Comparison of ENCODE assay signal across 8 mouse cellular contexts in genomic region chr17:24478663-24479380, GRCm38 (mm10). TPM values are rescaled to one million over a fixed set of nuclear protein-coding genes. Genes with fewer than 3 reads are reported as not detected.
DNase-seq lines count a peak whose midpoint lies in the region; ATAC-seq lines count a peak whose summit lies in the region.

TSS of gene Mlst8 (minus strand) at chr17:24479078.

- H3K9me3 ChIP-seq in intestine, embryonic 14.5 days (ENCODE audit: control insufficient read depth, low read length): no peaks in the 10 kb centered on the region

- intact Hi-C loops in left cerebral cortex, postnatal 14 days (cut with DNase I): loop anchor here (5.0 kb wide), 1 partner anchor 33 kb away; no protein-coding TSS in a partner anchor

- no peaks in the 10 kb centered on the region for H3K27me3 ChIP-seq in intestine, embryonic 14.5 days (replicated peaks; ENCODE audit: control insufficient read depth, insufficient read depth, low read length)

- ATAC-seq in intestine, embryonic 14.5 days (replicated peaks; ENCODE audit: low FRiP score, low TSS enrichment, low read depth): peak; percentile 94

- H3K4me3 ChIP-seq in intestine, embryonic 14.5 days (ENCODE audit: low read depth, low read length): peak within 1 kb of the TSS; percentile 93

- H3K9ac ChIP-seq in intestine, embryonic 14.5 days (ENCODE audit: low read length): peak within 1 kb of the TSS; percentile 84

- H3K4me1 ChIP-seq in intestine, embryonic 14.5 days (replicated peaks; ENCODE audit: control insufficient read depth, insufficient read depth, low read length): peaks cover 14% of the 10 kb centered on the region; the same call in 1 of the 2 replicates

- DNase-seq in adrenal gland, adult (ENCODE audit: inconsistent age in 2 of 2, low spot score in 1 of 2): peak; percentile 98 to 100
- peak; percentile 98 for DNase-seq in embryo, embryonic 10.5 days (ENCODE audit: low spot score)
- peak; percentile 94 for DNase-seq in gastrocnemius, postnatal 25 days
- DNase-seq in intestine, embryonic 14.5 days (ENCODE audit: low spot score): peak; percentile 98
- DNase-seq in left cerebral cortex, postnatal 14 days (ENCODE audit: low spot score in 2 of 2): peak; percentile 97
- peak; percentile 97 for DNase-seq in mesoderm, embryonic 11.5 days (ENCODE audit: low read depth, low spot score)
- peak; percentile 94 to 95 for DNase-seq in right cerebral cortex, postnatal 36 days (ENCODE audit: low spot score in 2 of 2)
- DNase-seq in yolk sac, embryonic 10.5 days (ENCODE audit: low spot score): peak; percentile 97

- H3K27ac ChIP-seq in intestine, embryonic 14.5 days (ENCODE audit: low read depth): peak within 1 kb of the TSS; percentile 93

- peak within 1 kb of the TSS; percentile 72 for H3K4me2 ChIP-seq in intestine, embryonic 14.5 days (ENCODE audit: low read length)

- under 1% methylated on average over 48 of the region's 48 CpGs for WGBS in intestine, embryonic 14.5 days

- peaks cover 37% of the 10 kb centered on the region for H3K36me3 ChIP-seq in intestine, embryonic 14.5 days (ENCODE audit: control insufficient read depth, insufficient read depth, low read length)

RNA-seq across cellular contexts. Expression of gene Mlst8, which starts in this region (rescaled TPM):
- total RNA-seq in gastrocnemius, postnatal 25 days (2021): 10 to 100 TPM; 10.5 to 11.7 TPM
- polyA plus RNA-seq in intestine, embryonic 14.5 days (2014; fragmentation: Nextera tagmentation; extraction: Ambion mirVana): 32.3 and 32.7 TPM in 2 replicates
- total RNA-seq in left cerebral cortex, postnatal 14 days (2021): 10 to 100 TPM; 32.3 to 36.9 TPM

Comparison
In these comparisons a context has a peak if more than half of its experiments do, and no peak if none do; other contexts are left out.
1. Peak in every context shown above with its lines: DNase-seq, ATAC-seq, H3K4me3 ChIP-seq and H3K27ac ChIP-seq.